Mouse (Mus musculus): ENCODE results near the gene Foxp3. TPM values are rescaled to one million over a fixed set of nuclear protein-coding genes. Genes with fewer than 3 reads are reported as not detected.
A peak's percentile ranks its signal among the peaks of the same experiment; 100 is the strongest.

Foxp3 gene
- polyA plus RNA-seq, 1 experiment from 2014 or later, result not detected

- no peak for ATAC-seq (replicated peaks; ENCODE audit: low FRiP score)
- no peaks in the 10 kb centered on the region for H3K36me3 ChIP-seq (ENCODE audit: control insufficient read depth, insufficient read depth, low read length)
- peaks cover 17% of the 10 kb centered on the region for H3K4me1 ChIP-seq (replicated peaks; ENCODE audit: control insufficient read depth, insufficient read depth, low read length)
- H3K4me2 ChIP-seq, result peak overlapping the region; percentile 82
- no peaks in the 10 kb centered on the region for H3K9me3 ChIP-seq (ENCODE audit: control insufficient read depth, low read length)
- DNase-seq (ENCODE audit: low spot score), result no peak
- no peaks in the 10 kb centered on the region for H3K27me3 ChIP-seq (replicated peaks; ENCODE audit: control insufficient read depth, insufficient read depth, low read length)
- H3K9ac ChIP-seq (ENCODE audit: low read depth, low read length), result peak overlapping the region; percentile 77; the same call in 1 of the 2 replicates
- WGBS, result 57% methylated on average over 10 of the region's 10 CpGs
- H3K4me3 ChIP-seq (ENCODE audit: low read depth, low read length), result peak overlapping the region; percentile 69
- no peak overlapping the region for H3K27ac ChIP-seq (ENCODE audit: low read depth, low read length)
These were observed 978 bp upstream of the Foxp3 start for GRCm38 (mm10) chrX:7572466-7572865.

- H3K4me2 ChIP-seq, result peak within 1 kb of the TSS; percentile 82
- no peaks in the 10 kb centered on the region for H3K27me3 ChIP-seq (replicated peaks; ENCODE audit: control insufficient read depth, insufficient read depth, low read length)
- peaks cover 17% of the 10 kb centered on the region for H3K4me1 ChIP-seq (replicated peaks; ENCODE audit: control insufficient read depth, insufficient read depth, low read length)
- peak within 1 kb of the TSS; percentile 77 for H3K9ac ChIP-seq (ENCODE audit: low read depth, low read length)
- H3K9me3 ChIP-seq (ENCODE audit: control insufficient read depth, low read length), result no peaks in the 10 kb centered on the region
- DNase-seq (ENCODE audit: low spot score) (peak; percentile 83), ATAC-seq (replicated peaks; ENCODE audit: low FRiP score) (peak; percentile 96)
- no peaks in the 10 kb centered on the region for H3K36me3 ChIP-seq (ENCODE audit: control insufficient read depth, insufficient read depth, low read length)
- peak within 1 kb of the TSS; percentile 69 for H3K4me3 ChIP-seq (ENCODE audit: low read depth, low read length)
- H3K27ac ChIP-seq (ENCODE audit: low read depth, low read length), result peak within 1 kb of the TSS; percentile 79
- 19% methylated on average over 57 of the region's 65 CpGs for WGBS
These were observed 842 bp downstream of the Foxp3 start, which contains the start of gene Ppp1r3f for GRCm38 (mm10) chrX:7574087-7574884. TSS of gene Ppp1r3f (minus strand) at chrX:7574283.

- no peak for ATAC-seq (replicated peaks; ENCODE audit: low FRiP score)
- H3K27me3 ChIP-seq (replicated peaks; ENCODE audit: control insufficient read depth, insufficient read depth, low read length), result no peaks in the 10 kb centered on the region
- no peaks in the 10 kb centered on the region for H3K36me3 ChIP-seq (ENCODE audit: control insufficient read depth, insufficient read depth, low read length)
- 23% methylated on average over 5 of the region's 6 CpGs for WGBS
- no peak overlapping the region for H3K27ac ChIP-seq (ENCODE audit: low read depth, low read length)
- peak overlapping the region; percentile 69 for H3K4me3 ChIP-seq (ENCODE audit: low read depth, low read length)
- peak overlapping the region; percentile 63 for H3K4me2 ChIP-seq
- DNase-seq (ENCODE audit: low spot score), result no peak
- H3K9me3 ChIP-seq (ENCODE audit: control insufficient read depth, low read length), result no peaks in the 10 kb centered on the region
- no peak overlapping the region; the same call in 1 of the 2 replicates for H3K9ac ChIP-seq (ENCODE audit: low read depth, low read length)
- peaks cover 17% of the 10 kb centered on the region for H3K4me1 ChIP-seq (replicated peaks; ENCODE audit: control insufficient read depth, insufficient read depth, low read length)
These were observed 1.4 kb downstream of the Foxp3 start for GRCm38 (mm10) chrX:7574885-7575231.

- no peaks in the 10 kb centered on the region for H3K36me3 ChIP-seq (ENCODE audit: control insufficient read depth, insufficient read depth, low read length)
- H3K4me2 ChIP-seq, result no peak overlapping the region
- no peak overlapping the region for H3K9ac ChIP-seq (ENCODE audit: low read depth, low read length)
- no peak overlapping the region for H3K27ac ChIP-seq (ENCODE audit: low read depth, low read length)
- no peaks in the 10 kb centered on the region for H3K9me3 ChIP-seq (ENCODE audit: control insufficient read depth, low read length)
- ATAC-seq (replicated peaks; ENCODE audit: low FRiP score) (no peak), DNase-seq (ENCODE audit: low spot score) (no peak)
- no peak overlapping the region for H3K4me3 ChIP-seq (ENCODE audit: low read depth, low read length)
- H3K27me3 ChIP-seq (replicated peaks; ENCODE audit: control insufficient read depth, insufficient read depth, low read length), result no peaks in the 10 kb centered on the region
- no peaks in the 10 kb centered on the region for H3K4me1 ChIP-seq (replicated peaks; ENCODE audit: control insufficient read depth, insufficient read depth, low read length)
- 79% methylated on average over 2 of the region's 2 CpGs for WGBS
These were observed 7.7 kb downstream of the Foxp3 start for GRCm38 (mm10) chrX:7581151-7581550.

- Histone ChIP-seq H3K4me2 (no peak overlapping the region), H3K9ac (ENCODE audit: low read depth, low read length) (no peak overlapping the region), H3K4me3 (ENCODE audit: low read depth, low read length) (no peak overlapping the region), H3K4me1 (replicated peaks; ENCODE audit: control insufficient read depth, insufficient read depth, low read length) (no peaks in the 10 kb centered on the region), H3K27ac (ENCODE audit: low read depth, low read length) (no peak overlapping the region), H3K27me3 (replicated peaks; ENCODE audit: control insufficient read depth, insufficient read depth, low read length) (no peaks in the 10 kb centered on the region), H3K9me3 (ENCODE audit: control insufficient read depth, low read length) (no peaks in the 10 kb centered on the region), H3K36me3 (ENCODE audit: control insufficient read depth, insufficient read depth, low read length) (no peaks in the 10 kb centered on the region)
- ATAC-seq (replicated peaks; ENCODE audit: low FRiP score) (no peak), DNase-seq (ENCODE audit: low spot score) (no peak)
- 93% methylated on average over 11 of the region's 11 CpGs for WGBS
These were observed 10.4 kb downstream of the Foxp3 start for GRCm38 (mm10) chrX:7583881-7584280.

- WGBS, result 82% methylated on average over 5 of the region's 5 CpGs
These were observed 12.9 kb downstream of the Foxp3 start for GRCm38 (mm10) chrX:7586356-7586755.

GRCm38 (mm10) chrX:7595371-7595770 lies 21.9 kb downstream of the Foxp3 start:
- H3K4me1 ChIP-seq (replicated peaks; ENCODE audit: control insufficient read depth, insufficient read depth, low read length), result no peaks in the 10 kb centered on the region
- H3K27me3 ChIP-seq (replicated peaks; ENCODE audit: control insufficient read depth, insufficient read depth, low read length), result no peaks in the 10 kb centered on the region
- 84% methylated on average over 9 of the region's 9 CpGs for WGBS
- H3K36me3 ChIP-seq (ENCODE audit: control insufficient read depth, insufficient read depth, low read length), result peaks cover 4% of the 10 kb centered on the region; the same call in 1 of the 2 replicates
- H3K27ac ChIP-seq (ENCODE audit: low read depth, low read length), result no peak overlapping the region
- ATAC-seq (replicated peaks; ENCODE audit: low FRiP score) (no peak), DNase-seq (ENCODE audit: low spot score) (no peak)
- H3K9ac ChIP-seq (ENCODE audit: low read depth, low read length), result no peak overlapping the region
- H3K9me3 ChIP-seq (ENCODE audit: control insufficient read depth, low read length), result no peaks in the 10 kb centered on the region
- no peak overlapping the region for H3K4me2 ChIP-seq
- no peak overlapping the region for H3K4me3 ChIP-seq (ENCODE audit: low read depth, low read length)

More at GRCm38 (mm10) chrX:7586356-7586755, 12.9 kb downstream of the Foxp3 start:
- DNase-seq (ENCODE audit: low spot score) (no peak), ATAC-seq (replicated peaks; ENCODE audit: low FRiP score) (no peak)
- no peaks in the 10 kb centered on the region for H3K4me1 ChIP-seq (replicated peaks; ENCODE audit: control insufficient read depth, insufficient read depth, low read length)
- no peak overlapping the region for H3K4me3 ChIP-seq (ENCODE audit: low read depth, low read length)
- no peak overlapping the region for H3K4me2 ChIP-seq
- no peak overlapping the region for H3K9ac ChIP-seq (ENCODE audit: low read depth, low read length)
- no peaks in the 10 kb centered on the region for H3K36me3 ChIP-seq (ENCODE audit: control insufficient read depth, insufficient read depth, low read length)
- H3K27ac ChIP-seq (ENCODE audit: low read depth, low read length), result no peak overlapping the region
- no peaks in the 10 kb centered on the region for H3K27me3 ChIP-seq (replicated peaks; ENCODE audit: control insufficient read depth, insufficient read depth, low read length)
- H3K9me3 ChIP-seq (ENCODE audit: control insufficient read depth, low read length), result no peaks in the 10 kb centered on the region

- Histone ChIP-seq H3K36me3 (ENCODE audit: control insufficient read depth, insufficient read depth, low read length) (0 out of 2 replicates have a peak, but pooled peaks cover 2% of the 10 kb centered on the region), H3K4me1 (replicated peaks; ENCODE audit: control insufficient read depth, insufficient read depth, low read length) (no peaks in the 10 kb centered on the region), H3K4me3 (ENCODE audit: low read depth, low read length) (peak overlapping the region; percentile 54; the same call in 1 of the 2 replicates), H3K27ac (ENCODE audit: low read depth, low read length) (no peak overlapping the region), H3K9me3 (ENCODE audit: control insufficient read depth, low read length) (no peaks in the 10 kb centered on the region), H3K4me2 (peak overlapping the region; percentile 66), H3K9ac (ENCODE audit: low read depth, low read length) (0 out of 2 replicates have a peak overlapping the region, but pooled peaks have one; percentile 58), H3K27me3 (replicated peaks; ENCODE audit: control insufficient read depth, insufficient read depth, low read length) (no peaks in the 10 kb centered on the region)
- no peak for ATAC-seq (replicated peaks; ENCODE audit: low FRiP score)
- DNase-seq (ENCODE audit: low spot score), result no peak
- WGBS, result 74% methylated on average over 7 of the region's 7 CpGs
These were observed 30.6 kb downstream of the Foxp3 start for GRCm38 (mm10) chrX:7604004-7604403.
